Mouse (Mus musculus) 3T3-L1 (cell line): ENCODE results near the gene Ptp4a2.
A peak's percentile ranks its signal among the peaks of the same experiment; 100 is the strongest.
"Not testable (repeated sequence)": the region's sequence is repeated elsewhere in the genome, so short reads cannot be mapped to it uniquely, and the experiment has no call there.

Experiments
- DNase-seq: peaks from one replicate; pipeline ENCODE4 v3.0.0-alpha.2; 2015; ENCODE audit warnings: low read depth, low spot score

Gene Ptp4a2

DNA sequence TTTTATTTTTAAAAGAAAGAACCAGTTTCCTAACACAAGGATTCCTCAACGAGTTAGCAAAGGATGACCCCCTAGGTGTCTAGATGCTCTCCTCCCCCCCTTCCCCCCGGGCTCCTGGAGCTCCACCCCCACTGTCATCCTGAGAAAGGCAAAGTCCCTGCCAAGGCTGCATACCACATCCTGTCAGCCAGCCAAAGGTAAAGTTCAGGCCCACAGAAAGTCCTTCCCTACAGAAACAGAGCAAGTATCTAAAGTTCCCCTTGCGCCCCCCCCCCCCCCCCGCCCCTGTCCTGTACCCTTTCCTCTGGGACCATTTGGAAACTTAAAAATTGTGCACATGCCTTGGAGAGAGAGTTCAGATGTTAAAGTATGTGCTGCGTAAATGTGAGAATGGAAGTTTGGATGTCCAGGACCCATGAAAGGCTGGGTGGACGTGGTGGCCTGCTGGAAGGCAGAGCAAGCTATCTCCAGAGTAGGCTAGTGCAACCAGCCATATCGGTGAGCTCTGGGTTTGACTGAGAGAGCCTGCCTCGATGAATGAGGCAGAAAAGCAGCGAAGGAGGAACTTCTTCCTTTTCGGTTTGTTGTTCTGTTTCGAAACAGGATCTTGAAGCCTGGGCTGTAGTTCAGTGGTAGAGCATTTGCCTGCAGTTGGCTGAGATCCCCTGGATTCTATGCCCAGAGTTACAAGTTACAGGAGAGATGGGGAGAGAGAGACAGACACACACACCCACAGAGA lies 71.7 kb downstream of the Ptp4a2 start:
- DNase-seq = peak; percentile 77

DNA sequence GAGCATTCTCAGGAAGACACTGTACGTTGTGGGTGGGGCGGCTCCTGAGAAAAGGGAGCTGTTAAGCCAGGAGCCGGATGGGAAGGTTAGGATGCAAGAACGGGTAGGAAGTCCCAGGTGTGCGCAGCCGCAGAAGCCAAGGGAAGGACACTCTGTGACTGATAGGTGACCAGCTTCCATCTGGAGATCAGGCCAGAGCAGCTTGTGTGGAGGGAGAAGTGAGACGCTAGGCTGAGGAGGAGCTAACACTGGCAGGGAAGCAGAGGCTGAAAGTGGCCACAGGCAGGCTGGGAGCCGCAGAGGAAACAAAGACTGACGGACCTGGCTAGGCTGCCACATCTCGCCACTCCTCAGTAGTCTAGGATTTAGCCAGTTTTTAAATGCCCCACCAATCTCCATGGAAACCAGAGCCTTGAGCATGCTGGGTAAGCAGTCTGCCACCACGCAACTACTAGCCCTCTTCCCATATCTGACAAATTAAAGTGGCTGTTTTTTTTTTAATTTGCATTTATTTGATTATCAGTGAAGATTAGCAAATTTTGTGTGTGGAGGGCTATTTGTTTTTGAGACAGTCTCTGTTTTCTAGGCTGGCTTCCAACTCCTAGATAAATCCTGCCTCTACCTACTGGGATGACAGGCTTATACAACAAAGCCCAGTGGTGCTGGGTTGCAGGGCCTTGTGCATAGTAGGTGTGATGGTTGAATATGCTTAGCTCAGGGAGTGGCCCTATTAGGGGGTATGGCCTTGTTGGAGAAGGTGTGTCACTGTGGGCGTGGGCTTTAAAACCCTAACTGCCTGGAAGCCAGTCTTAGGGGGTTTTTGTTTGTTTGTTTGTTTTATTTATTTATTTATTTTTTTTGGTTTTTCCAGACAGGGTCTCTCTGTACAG lies 73.3 kb downstream of the Ptp4a2 start:
- DNase-seq = no peak

DNA sequence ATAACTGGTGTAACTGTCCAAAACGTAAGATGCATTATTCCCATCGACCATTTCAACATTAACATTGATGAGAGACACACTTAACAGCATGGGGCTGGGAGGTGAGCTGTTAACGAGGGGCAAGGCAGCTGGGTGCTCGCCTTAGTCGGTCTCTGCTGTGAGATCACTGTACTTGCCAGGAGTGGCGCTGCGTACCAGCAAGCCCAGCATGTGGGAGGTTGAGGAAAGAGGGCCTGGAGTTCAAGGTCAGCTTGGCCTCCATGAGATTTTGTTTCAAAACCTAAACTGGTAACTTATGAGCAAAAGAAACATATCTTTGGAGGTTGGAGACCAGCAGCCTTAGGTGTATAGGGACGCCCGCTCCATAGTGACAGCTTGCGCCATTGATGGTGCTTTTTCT lies 78.6 kb downstream of the Ptp4a2 start:
- DNase-seq = no peak

GRCm38 (mm10) chr4:129890094-129890493 lies 79.1 kb downstream of the Ptp4a2 start:
- no peak for DNase-seq

DNA sequence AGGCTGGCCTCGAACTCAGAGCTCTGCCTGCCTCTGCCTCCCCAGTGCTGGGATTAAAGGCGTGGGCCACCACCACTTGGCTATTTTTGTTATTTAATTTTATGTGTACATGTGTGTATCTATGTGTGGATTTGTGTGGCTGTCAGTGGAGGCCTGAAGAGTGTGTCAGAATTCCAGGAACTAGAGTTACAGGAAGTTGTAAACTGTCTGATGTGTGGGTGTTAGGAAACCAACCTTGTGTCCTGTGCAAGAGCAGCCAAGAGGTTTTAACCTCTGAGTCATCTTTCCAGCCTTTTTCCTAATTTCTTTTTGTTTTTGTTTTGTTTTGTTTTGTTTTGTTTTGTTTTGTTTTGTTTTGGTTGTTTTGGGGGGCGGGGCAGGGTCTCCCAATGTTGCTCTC lies 83.8 kb downstream of the Ptp4a2 start:
- peak; percentile 63 for DNase-seq

GRCm38 (mm10) chr4:129898815-129899214 lies 87.8 kb downstream of the Ptp4a2 start:
- not testable (repeated sequence) for DNase-seq
